Mouse (Mus musculus): ENCODE measurements around the gene Znhit2.

- no peak for TF ChIP-seq CTCF (IDR thresholded peaks at IDR 0.05; ENCODE audit: extremely low read depth, insufficient read depth, low read length)
- no peak for TF ChIP-seq POLR2A (IDR thresholded peaks at IDR 0.05; ENCODE audit: extremely low read depth, insufficient read depth, low read length)
Observed at GRCm38 (mm10) chr19:6052516-6052915, 8.5 kb upstream of the Znhit2 start.

All from cortical plate, adult 2 months (tissue).